Mouse (Mus musculus) intestine, embryonic 16.5 days (tissue): ENCODE measurements around the gene Ndufs3. TPM values are rescaled to one million over a fixed set of nuclear protein-coding genes. Genes with fewer than 3 reads are reported as not detected.

Experiments
- ATAC-seq: fragments of 200-750 bp; cut with Nextera tagmentation; 2 replicates; pipeline ENCODE4 v1.8.0; 2017; ENCODE audit warnings: moderate TSS enrichment, moderate library complexity
- H3K27ac ChIP-seq: fragments of 300-500 bp; sonication (generic); 2 replicates; pipeline ENCODE4 v1.5.1; 2014; ENCODE audit warnings: mild to moderate bottlenecking, low read length
- H3K27me3 ChIP-seq: fragments of 300-500 bp; sonication (generic); replicated peaks from 2 replicates; pipeline ENCODE4 v1.6.1; 2014; ENCODE audit warnings: low read length, control low read depth, mixed read lengths; ENCODE audit not compliant: control insufficient read depth, insufficient read depth
- H3K36me3 ChIP-seq: fragments of 300-500 bp; sonication (generic); 2 replicates; pipeline ENCODE4 v1.6.1; 2014; ENCODE audit warnings: low read length, control low read depth; ENCODE audit not compliant: control insufficient read depth, insufficient read depth
- H3K4me1 ChIP-seq: fragments of 300-500 bp; sonication (generic); 2 replicates; pipeline ENCODE4 v1.6.1; 2014; ENCODE audit warnings: low read length, control low read depth, mixed read lengths; ENCODE audit not compliant: control insufficient read depth, insufficient read depth
- H3K4me2 ChIP-seq: fragments of 300-500 bp; sonication (generic); 2 replicates; pipeline ENCODE4 v1.6.1; 2014; ENCODE audit warnings: low read depth, low read length, control low read depth
- H3K4me3 ChIP-seq: fragments of 300-500 bp; sonication (generic); 2 replicates; pipeline ENCODE4 v1.5.1; 2014; ENCODE audit warnings: mild to moderate bottlenecking, low read length
- H3K9ac ChIP-seq: fragments of 300-500 bp; sonication (generic); 2 replicates; pipeline ENCODE4 v1.6.1; 2014; ENCODE audit warnings: low read depth, low read length
- H3K9me3 ChIP-seq: fragments of 300-500 bp; sonication (generic); 2 replicates; pipeline ENCODE4 v1.6.1; 2016; ENCODE audit warnings: low read length, control low read depth; ENCODE audit not compliant: control insufficient read depth
- WGBS: fragments of 180-500 bp; shearing (Covaris S2); extraction: QIAGEN DNeasy Blood & Tissue Kit; methylation state at CpG from one replicate; pipeline ENCODE4 v1.1.7; 2014; 5-methylcytosine and 5-hydroxymethylcytosine counted together
- polyA plus RNA-seq: library from polyadenylated mRNA; unstranded; fragments of >200 nt; fragmentation: Nextera tagmentation; extraction: Ambion mirVana; gene quantifications from 2 replicates; pipeline ENCODE4 v1.2.1, GENCODE M21; 2015

Gene Ndufs3
- polyA plus RNA-seq, 1 experiment from 2014 or later: 316 TPM

DNA sequence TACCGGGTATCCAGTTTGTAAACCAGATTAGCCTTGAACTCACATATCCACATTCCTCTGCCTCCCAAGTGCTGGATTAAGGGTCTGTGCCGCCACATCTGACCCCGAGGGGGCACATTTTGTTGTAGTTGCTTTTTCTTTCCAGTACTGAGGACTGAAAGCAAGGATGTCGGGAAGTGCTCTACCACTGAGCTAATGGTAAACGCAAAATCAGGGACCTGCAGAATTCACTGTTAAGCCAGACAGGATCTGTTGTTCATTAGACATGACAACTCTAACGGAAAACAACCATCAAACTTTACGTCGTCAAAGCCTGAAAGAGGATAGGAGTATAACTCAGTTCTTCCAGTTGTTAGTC, 58.1 kb downstream of the Ndufs3 start:
- 3% methylated on average over 8 of the region's 8 CpGs for WGBS
- Histone ChIP-seq H3K36me3 (no peaks in the 10 kb centered on the region), H3K4me3 (peak overlapping the region; percentile 88), H3K9ac (peak overlapping the region; percentile 72), H3K27ac (peak overlapping the region; percentile 84), H3K4me1 (peaks cover 5% of the 10 kb centered on the region; the same call in 1 of the 2 replicates), H3K4me2 (peak overlapping the region; percentile 78), H3K27me3 (no peaks in the 10 kb centered on the region), H3K9me3 (no peaks in the 10 kb centered on the region)
- no peak; the same call in 1 of the 2 replicates for ATAC-seq

DNA sequence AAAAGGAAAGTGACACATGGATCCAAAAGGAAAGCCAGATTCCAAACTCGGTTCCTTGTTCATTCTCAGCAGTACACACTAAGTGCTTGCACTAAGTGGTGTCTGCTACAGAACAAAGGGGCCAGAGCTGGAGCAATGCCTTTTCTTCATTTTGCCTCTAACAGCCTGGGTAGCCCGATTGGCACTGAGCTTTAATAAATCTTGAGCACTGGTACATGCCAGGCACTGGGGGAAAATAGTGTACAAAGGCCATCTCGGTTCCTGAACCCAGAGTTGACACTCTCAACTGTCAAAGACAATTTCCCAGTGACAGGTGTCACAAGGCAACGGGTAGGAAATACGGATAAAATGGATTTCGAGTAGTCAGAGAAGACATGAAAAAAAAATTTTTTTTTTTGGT, 58.5 kb downstream of the Ndufs3 start:
- H3K27ac ChIP-seq: peak overlapping the region; percentile 84
- WGBS: 47% methylated on average over 6 of the region's 6 CpGs

DNA sequence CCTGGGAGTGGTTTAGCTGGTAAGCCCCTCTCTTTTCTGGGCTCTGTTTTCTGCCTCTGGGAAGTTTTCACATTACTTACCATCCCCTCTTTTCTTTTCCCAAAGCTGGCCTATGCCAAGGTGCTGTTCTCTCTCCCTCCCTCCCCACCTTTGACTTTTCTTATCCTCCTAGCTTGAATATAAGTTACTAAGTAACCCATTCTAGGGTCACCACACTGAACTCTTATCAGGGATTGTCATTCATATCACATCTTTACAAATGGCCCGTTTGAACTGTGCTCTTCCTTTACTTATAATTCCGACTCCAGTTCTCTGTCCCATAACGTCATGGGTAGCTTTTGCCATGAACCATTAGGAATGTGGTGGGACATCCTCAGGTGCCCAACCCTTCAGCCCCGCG, 59.4 kb downstream of the Ndufs3 start:
- peak; percentile 65 for ATAC-seq
- 58% methylated on average over 5 of the region's 5 CpGs for WGBS
- peaks cover 5% of the 10 kb centered on the region; the same call in 1 of the 2 replicates for H3K4me1 ChIP-seq
- no peaks in the 10 kb centered on the region for H3K27me3 ChIP-seq
- no peak overlapping the region for H3K4me3 ChIP-seq
- peak overlapping the region; percentile 25; the same call in 1 of the 2 replicates for H3K4me2 ChIP-seq
- no peaks in the 10 kb centered on the region for H3K36me3 ChIP-seq
- H3K27ac ChIP-seq: peak overlapping the region; percentile 57; the same call in 1 of the 2 replicates
- no peak overlapping the region for H3K9ac ChIP-seq
- H3K9me3 ChIP-seq: no peaks in the 10 kb centered on the region

More for the DNA sequence above, 58.5 kb downstream of the Ndufs3 start:
- H3K4me3 ChIP-seq: peak overlapping the region; percentile 88
- peak overlapping the region; percentile 78 for H3K4me2 ChIP-seq
- H3K4me1 ChIP-seq: peaks cover 5% of the 10 kb centered on the region; the same call in 1 of the 2 replicates
- H3K27me3 ChIP-seq: no peaks in the 10 kb centered on the region
- peak overlapping the region; percentile 72 for H3K9ac ChIP-seq
- no peaks in the 10 kb centered on the region for H3K9me3 ChIP-seq
- no peak for ATAC-seq
- no peaks in the 10 kb centered on the region for H3K36me3 ChIP-seq

Other genes with a start within 250 kb of the Ndufs3 start
- gene Nup160, start 227.6 kb downstream of the Ndufs3 start, polyA plus RNA-seq: 34.2 and 36.1 TPM in 2 replicates
- 53.2 and 53.7 TPM in 2 replicates for gene Fnbp4, start 159.5 kb downstream of the Ndufs3 start, polyA plus RNA-seq
- 0.48 and 0.50 TPM in 2 replicates for gene Agbl2, start 122.1 kb downstream of the Ndufs3 start, polyA plus RNA-seq
- 409 and 416 TPM in 2 replicates for gene Mtch2, start 57.7 kb downstream of the Ndufs3 start, polyA plus RNA-seq
- 3.3 and 4.8 TPM in 2 replicates for gene C1qtnf4, start 19.0 kb downstream of the Ndufs3 start, polyA plus RNA-seq
- gene Kbtbd4, start 87 bp downstream of the Ndufs3 start, polyA plus RNA-seq: 24.8 and 27.1 TPM in 2 replicates
- 71.8 and 73.1 TPM in 2 replicates for gene Celf1, start 35.6 kb upstream of the Ndufs3 start, polyA plus RNA-seq
- gene Rapsn, start 130.8 kb upstream of the Ndufs3 start, polyA plus RNA-seq: 0.72 and 0.94 TPM in 2 replicates
- gene Psmc3, start 149.2 kb upstream of the Ndufs3 start, polyA plus RNA-seq: 238 and 252 TPM in 2 replicates
- 30.2 and 32.3 TPM in 2 replicates for gene Slc39a13, start 165.6 kb upstream of the Ndufs3 start, polyA plus RNA-seq
- 4.2 and 6.1 TPM in 2 replicates for gene Spi1, start 177.6 kb upstream of the Ndufs3 start, polyA plus RNA-seq
- 0.06 TPM in 1 of 2 replicates, not detected in the other for gene Mybpc3, start 213.3 kb upstream of the Ndufs3 start, polyA plus RNA-seq